Mouse (Mus musculus): ENCODE data around the gene Kncn.

DNA sequence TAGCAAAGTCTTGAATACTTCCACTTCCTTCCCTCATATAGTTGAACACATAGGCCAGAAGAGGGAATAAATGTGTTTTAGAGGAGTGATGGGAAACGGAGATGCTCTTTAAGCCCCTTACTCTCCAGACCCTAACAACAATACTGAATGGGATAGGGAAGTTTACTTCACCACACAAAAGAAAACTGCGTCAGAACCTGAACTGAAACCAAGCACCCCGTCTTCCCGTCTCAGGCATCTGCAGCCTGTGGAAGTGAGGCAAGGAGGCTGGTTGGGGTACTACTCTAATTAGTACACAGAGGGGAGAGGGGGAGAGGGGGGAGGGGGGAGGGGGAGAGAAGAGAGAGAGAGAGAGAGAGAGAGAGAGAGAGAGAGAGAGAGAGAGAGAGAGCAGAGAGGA, 46.0 kb upstream of the Kncn start:
- TF ChIP-seq CTCF (IDR thresholded peaks at IDR 0.05; ENCODE audit: low read depth, low read length) (no peak), GATA1 (IDR thresholded peaks at IDR 0.05; ENCODE audit: borderline replicate concordance, low read length) (no peak), TAL1 (conservative IDR thresholded peaks at IDR 0.05; ENCODE audit: low read depth, low read length) (no peak)

Measured in G1E (cell line).